Mouse (Mus musculus) frontal cortex, adult 2 months (tissue): ENCODE measurements around the gene Dohh. TPM values are rescaled to one million over a fixed set of nuclear protein-coding genes. Genes with fewer than 3 reads are reported as not detected.

Experiments used
- DNase-seq, 2 experiments: peaks; one replicate each; pipeline ENCODE4 v3.0.0; 2022; ENCODE audit warnings: low spot score in 1 of 2; ENCODE audit errors: extremely low spot score in 1 of 2
- polyA plus RNA-seq: library from polyadenylated mRNA; depleted of rRNA; stranded (reverse); fragments of >200 nt; gene quantifications from 2 replicates; pipeline ENCODE4 v1.2.3, GENCODE M21; 2012; rRNA removed

Dohh gene
- polyA plus RNA-seq = 92.2 and 105 TPM in 2 replicates

- peak; percentile 97 to 100 for DNase-seq
Measured at GRCm38 (mm10) chr10:81383802-81384604, at the start of gene Dohh, which contains the start of gene Gm48551. Gene Dohh (plus strand): TSS chr10:81384428. Gene Gm48551 (plus strand): TSS chr10:81384466.

GRCm38 (mm10) chr10:81335393-81336340, 48.6 kb upstream of the Dohh start:
- no peak for DNase-seq

- DNase-seq = no peak
Measured at GRCm38 (mm10) chr10:81336558-81336957, 47.7 kb upstream of the Dohh start.

- no peak for DNase-seq
Measured at GRCm38 (mm10) chr10:81340551-81341332, 43.5 kb upstream of the Dohh start.

GRCm38 (mm10) chr10:81341333-81341949, 42.8 kb upstream of the Dohh start:
- DNase-seq = peak in 1 of 2 experiments; percentile 69

GRCm38 (mm10) chr10:81342686-81343505, 41.3 kb upstream of the Dohh start, which contains the start of gene Gipc3:
Gene Gipc3 (minus strand): TSS chr10:81343266.
- no peak for DNase-seq

GRCm38 (mm10) chr10:81344421-81345161, 39.6 kb upstream of the Dohh start:
- DNase-seq = no peak

GRCm38 (mm10) chr10:81345162-81345534, 39.1 kb upstream of the Dohh start:
- DNase-seq = no peak

- DNase-seq = peak in 1 of 2 experiments; percentile 54
Measured at GRCm38 (mm10) chr10:81346453-81347067, 37.7 kb upstream of the Dohh start.

GRCm38 (mm10) chr10:81349146-81349545, 35.1 kb upstream of the Dohh start:
- no peak for DNase-seq

GRCm38 (mm10) chr10:81349961-81350350, 34.3 kb upstream of the Dohh start:
- DNase-seq = no peak

GRCm38 (mm10) chr10:81350351-81351063, 33.7 kb upstream of the Dohh start, which contains the start of gene Hmg20b:
Gene Hmg20b (minus strand): TSS chr10:81350480.
- DNase-seq = peak; percentile 99 to 100

- DNase-seq = no peak
Measured at GRCm38 (mm10) chr10:81351678-81352291, 32.4 kb upstream of the Dohh start.

GRCm38 (mm10) chr10:81354738-81355477, 29.3 kb upstream of the Dohh start:
- no peak for DNase-seq

- DNase-seq = no peak
Measured at GRCm38 (mm10) chr10:81355533-81355932, 28.7 kb upstream of the Dohh start.

- no peak for DNase-seq
Measured at GRCm38 (mm10) chr10:81356352-81356990, 27.8 kb upstream of the Dohh start.
